Mouse (Mus musculus) C2C12 (cell line): ENCODE measurements at regions not wholly inside any gene's neighbourhood (a gene's known extent, or its start where the extent isn't known, plus 50 kb on each side); places are given as distances from the start of the nearest gene placed in this dataset.

ENCODE experiments used
- H3K27me3 ChIP-seq: one replicate; pipeline ENCODE4 v1.6.1; 2011; ENCODE audit not compliant: control insufficient read depth, insufficient read depth, insufficient read length
- H3K36me3 ChIP-seq: one replicate; pipeline ENCODE4 v1.6.1; 2011; ENCODE audit not compliant: control insufficient read depth, insufficient read depth
- H3K4me3 ChIP-seq: one replicate; pipeline ENCODE4 v1.5.1; 2011; ENCODE audit warnings: mild to moderate bottlenecking, control low read depth; ENCODE audit not compliant: poor library complexity, insufficient read depth, severe bottlenecking
- H3K79me2 ChIP-seq: one replicate; pipeline ENCODE4 v1.6.1; 2011; ENCODE audit not compliant: control insufficient read depth, insufficient read depth
- H3K79me3 ChIP-seq: one replicate; pipeline ENCODE4 v1.6.1; 2011; ENCODE audit warnings: low read depth, control low read depth
- H3ac ChIP-seq: one replicate; pipeline ENCODE3; 2011; ENCODE audit warnings: low read depth; ENCODE audit not compliant: control insufficient read depth, insufficient read length
- CEBPB ChIP-seq: IDR thresholded peaks from one replicate; pipeline ENCODE4 v1.6.1; 2011; ENCODE audit warnings: low read depth, mild to moderate bottlenecking, control low read depth, moderate library complexity
- CTCF ChIP-seq: IDR thresholded peaks from one replicate; pipeline ENCODE4 v1.5.1; 2011; ENCODE audit not compliant: control insufficient read depth, insufficient read depth, insufficient read length
- FOSL1 ChIP-seq: IDR thresholded peaks from one replicate; pipeline ENCODE4 v1.8.0; 2011; ENCODE audit warnings: mild to moderate bottlenecking, low read length; ENCODE audit not compliant: poor library complexity, insufficient read depth, severe bottlenecking
- MYOG ChIP-seq: IDR thresholded peaks from one replicate; pipeline ENCODE4 v1.6.1; 2011; ENCODE audit not compliant: control insufficient read depth, insufficient read length; ENCODE audit errors: extremely low read depth
- USF1 ChIP-seq: IDR thresholded peaks from one replicate; pipeline ENCODE4 v1.6.1; 2011; ENCODE audit warnings: low read depth, mild to moderate bottlenecking, control low read depth, moderate library complexity

DNA sequence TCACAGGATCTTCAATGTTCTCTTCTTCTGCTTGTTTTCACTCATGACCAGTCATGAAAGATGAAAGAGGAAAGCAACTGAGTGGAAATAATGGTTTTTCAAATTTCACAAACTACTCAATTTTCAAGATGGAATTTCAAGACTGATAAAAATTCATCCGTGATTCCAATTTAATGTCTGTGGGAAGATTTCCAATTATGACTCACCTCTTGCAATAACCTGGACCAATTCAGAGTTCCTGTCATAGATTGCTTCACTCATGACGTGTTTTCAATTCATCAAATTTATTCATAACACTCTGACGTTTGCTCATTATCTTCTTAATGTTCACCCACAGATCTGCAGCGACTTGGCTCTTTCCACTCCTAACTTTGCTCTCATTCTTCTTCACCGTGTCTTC, 829.2 kb upstream of the Mdga2 start:
- Histone ChIP-seq H3K36me3 (no peaks in the 10 kb centered on the region), H3K27me3 (no peaks in the 10 kb centered on the region), H3K79me2 (no peaks in the 10 kb centered on the region), H3K4me3 (no peak overlapping the region), H3ac (no peak overlapping the region), H3K79me3 (no peaks in the 10 kb centered on the region)
- TF ChIP-seq CTCF (no peak), CEBPB (peak; percentile 96), FOSL1 (peak; percentile 24), MYOG (no peak)

DNA sequence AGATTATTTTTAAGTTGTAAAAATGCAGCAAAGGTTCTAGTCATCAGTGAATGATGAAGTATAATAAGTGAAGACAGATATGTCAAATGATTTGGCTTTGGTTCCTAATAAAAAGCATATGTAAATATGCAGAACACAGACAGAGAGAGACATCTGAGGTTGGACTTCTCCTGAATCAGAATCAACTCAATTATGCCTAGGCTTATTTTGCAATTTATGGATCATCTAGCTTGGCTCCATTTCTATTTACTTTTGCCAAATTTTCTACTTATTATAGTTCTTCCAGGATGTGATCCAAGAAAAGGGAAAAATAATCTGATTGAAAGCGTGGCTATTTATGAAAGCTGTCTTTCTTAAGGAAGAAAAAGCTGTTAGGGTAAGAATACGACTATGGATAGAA, 823.3 kb upstream of the Mdga2 start:
- H3K79me2 ChIP-seq = no peaks in the 10 kb centered on the region
- no peaks in the 10 kb centered on the region for H3K79me3 ChIP-seq
- no peaks in the 10 kb centered on the region for H3K36me3 ChIP-seq
- H3ac ChIP-seq = no peak overlapping the region
- TF ChIP-seq CEBPB (peak; percentile 90), USF1 (no peak)
- no peak overlapping the region for H3K4me3 ChIP-seq
- H3K27me3 ChIP-seq = no peaks in the 10 kb centered on the region
